Mouse (Mus musculus): Measurements from ENCODE around the gene Gtpbp4. TPM values are rescaled to one million over a fixed set of nuclear protein-coding genes. Genes with fewer than 3 reads are reported as not detected.
"Not testable (repeated sequence)": the region's sequence is repeated elsewhere in the genome, so short reads cannot be mapped to it uniquely, and the experiment has no call there.

Gtpbp4 gene
- polyA plus RNA-seq, 1 experiment: 172 TPM

- H3K4me1 ChIP-seq (ENCODE audit: control insufficient read depth, insufficient read depth, low read length): no peaks in the 10 kb centered on the region
- H3K27ac ChIP-seq (ENCODE audit: insufficient read depth, low read length): peak overlapping the region; percentile 24; the same call in 1 of the 2 replicates
- TF ChIP-seq POLR2A (IDR thresholded peaks at IDR 0.05; ENCODE audit: insufficient read depth, low read length) (no peak), EP300 (IDR thresholded peaks at IDR 0.05; ENCODE audit: insufficient read depth, low read depth, low read length) (no peak), CTCF (IDR thresholded peaks at IDR 0.05; ENCODE audit: low read depth, low read length) (no peak)
- peak overlapping the region; percentile 89 for H3K9ac ChIP-seq (ENCODE audit: low read depth, poor library complexity, severe bottlenecking)
- H3K4me3 ChIP-seq (ENCODE audit: low read depth, low read length): peak overlapping the region; percentile 95
- H3K27me3 ChIP-seq (ENCODE audit: control insufficient read depth, insufficient read depth, low read length, poor library complexity, severe bottlenecking): no peaks in the 10 kb centered on the region
- H3K36me3 ChIP-seq (ENCODE audit: control insufficient read depth, insufficient read depth, low read length, poor library complexity, severe bottlenecking): peaks cover 20% of the 10 kb centered on the region
- H3K9me3 ChIP-seq (replicated peaks; ENCODE audit: control insufficient read depth, insufficient read depth, low read length, poor library complexity, severe bottlenecking): no peaks in the 10 kb centered on the region
These were observed 509 bp downstream of the Gtpbp4 start for GRCm38 (mm10) chr13:8995159-8995989.

- H3K27me3 ChIP-seq (ENCODE audit: control insufficient read depth, insufficient read depth, low read length, poor library complexity, severe bottlenecking): no peaks in the 10 kb centered on the region
- TF ChIP-seq EP300 (IDR thresholded peaks at IDR 0.05; ENCODE audit: insufficient read depth, low read depth, low read length) (no peak), CTCF (IDR thresholded peaks at IDR 0.05; ENCODE audit: low read depth, low read length) (no peak), POLR2A (IDR thresholded peaks at IDR 0.05; ENCODE audit: insufficient read depth, low read length) (no peak)
- no peak overlapping the region for H3K4me3 ChIP-seq (ENCODE audit: low read depth, low read length)
- no peak overlapping the region for H3K27ac ChIP-seq (ENCODE audit: insufficient read depth, low read length)
- peaks cover 44% of the 10 kb centered on the region for H3K36me3 ChIP-seq (ENCODE audit: control insufficient read depth, insufficient read depth, low read length, poor library complexity, severe bottlenecking)
- no peaks in the 10 kb centered on the region for H3K9me3 ChIP-seq (replicated peaks; ENCODE audit: control insufficient read depth, insufficient read depth, low read length, poor library complexity, severe bottlenecking)
- H3K4me1 ChIP-seq (ENCODE audit: control insufficient read depth, insufficient read depth, low read length): no peaks in the 10 kb centered on the region
- no peak overlapping the region for H3K9ac ChIP-seq (ENCODE audit: low read depth, poor library complexity, severe bottlenecking)
These were observed 3.7 kb downstream of the Gtpbp4 start for GRCm38 (mm10) chr13:8992231-8992630.

GRCm38 (mm10) chr13:8972972-8973371 is 22.9 kb downstream of the Gtpbp4 start:
- TF ChIP-seq EP300 (IDR thresholded peaks at IDR 0.05; ENCODE audit: insufficient read depth, low read depth, low read length) (no peak), POLR2A (IDR thresholded peaks at IDR 0.05; ENCODE audit: insufficient read depth, low read length) (no peak), CTCF (IDR thresholded peaks at IDR 0.05; ENCODE audit: low read depth, low read length) (no peak)

GRCm38 (mm10) chr13:8972369-8972768 is 23.5 kb downstream of the Gtpbp4 start:
- H3K27ac ChIP-seq (ENCODE audit: insufficient read depth, low read length): no peak overlapping the region
- TF ChIP-seq POLR2A (IDR thresholded peaks at IDR 0.05; ENCODE audit: insufficient read depth, low read length) (no peak), EP300 (IDR thresholded peaks at IDR 0.05; ENCODE audit: insufficient read depth, low read depth, low read length) (no peak), CTCF (IDR thresholded peaks at IDR 0.05; ENCODE audit: low read depth, low read length) (no peak)
- H3K36me3 ChIP-seq (ENCODE audit: control insufficient read depth, insufficient read depth, low read length, poor library complexity, severe bottlenecking): peaks cover 86% of the 10 kb centered on the region
- H3K4me1 ChIP-seq (ENCODE audit: control insufficient read depth, insufficient read depth, low read length): no peaks in the 10 kb centered on the region
- no peak overlapping the region for H3K9ac ChIP-seq (ENCODE audit: low read depth, poor library complexity, severe bottlenecking)
- no peaks in the 10 kb centered on the region for H3K27me3 ChIP-seq (ENCODE audit: control insufficient read depth, insufficient read depth, low read length, poor library complexity, severe bottlenecking)
- peaks cover 8% of the 10 kb centered on the region for H3K9me3 ChIP-seq (replicated peaks; ENCODE audit: control insufficient read depth, insufficient read depth, low read length, poor library complexity, severe bottlenecking)
- H3K4me3 ChIP-seq (ENCODE audit: low read depth, low read length): no peak overlapping the region

More at GRCm38 (mm10) chr13:8972972-8973371, 22.9 kb downstream of the Gtpbp4 start:
- Histone ChIP-seq H3K9me3 (replicated peaks; ENCODE audit: control insufficient read depth, insufficient read depth, low read length, poor library complexity, severe bottlenecking) (peaks cover 2% of the 10 kb centered on the region), H3K9ac (ENCODE audit: low read depth, poor library complexity, severe bottlenecking) (no peak overlapping the region), H3K27me3 (ENCODE audit: control insufficient read depth, insufficient read depth, low read length, poor library complexity, severe bottlenecking) (no peaks in the 10 kb centered on the region), H3K27ac (ENCODE audit: insufficient read depth, low read length) (no peak overlapping the region), H3K4me3 (ENCODE audit: low read depth, low read length) (no peak overlapping the region), H3K36me3 (ENCODE audit: control insufficient read depth, insufficient read depth, low read length, poor library complexity, severe bottlenecking) (peaks cover 88% of the 10 kb centered on the region), H3K4me1 (ENCODE audit: control insufficient read depth, insufficient read depth, low read length) (no peaks in the 10 kb centered on the region)

- Histone ChIP-seq H3K27me3 (ENCODE audit: control insufficient read depth, insufficient read depth, low read length, poor library complexity, severe bottlenecking) (no peaks in the 10 kb centered on the region), H3K9me3 (replicated peaks; ENCODE audit: control insufficient read depth, insufficient read depth, low read length, poor library complexity, severe bottlenecking) (peaks cover 19% of the 10 kb centered on the region), H3K27ac (ENCODE audit: insufficient read depth, low read length) (no peak overlapping the region), H3K36me3 (ENCODE audit: control insufficient read depth, insufficient read depth, low read length, poor library complexity, severe bottlenecking) (peaks cover 41% of the 10 kb centered on the region), H3K4me1 (ENCODE audit: control insufficient read depth, insufficient read depth, low read length) (no peaks in the 10 kb centered on the region), H3K9ac (ENCODE audit: low read depth, poor library complexity, severe bottlenecking) (no peak overlapping the region), H3K4me3 (ENCODE audit: low read depth, low read length) (no peak overlapping the region)
- no peak for TF ChIP-seq CTCF (IDR thresholded peaks at IDR 0.05; ENCODE audit: low read depth, low read length)
- TF ChIP-seq EP300 (IDR thresholded peaks at IDR 0.05; ENCODE audit: insufficient read depth, low read depth, low read length): no peak
- no peak for TF ChIP-seq POLR2A (IDR thresholded peaks at IDR 0.05; ENCODE audit: insufficient read depth, low read length)
These were observed 28.1 kb downstream of the Gtpbp4 start for GRCm38 (mm10) chr13:8967742-8968141.

GRCm38 (mm10) chr13:8965224-8965623 is 30.7 kb downstream of the Gtpbp4 start:
- no peak overlapping the region for H3K27ac ChIP-seq (ENCODE audit: insufficient read depth, low read length)
- TF ChIP-seq POLR2A (IDR thresholded peaks at IDR 0.05; ENCODE audit: insufficient read depth, low read length): no peak
- TF ChIP-seq CTCF (IDR thresholded peaks at IDR 0.05; ENCODE audit: low read depth, low read length): no peak
- no peak for TF ChIP-seq EP300 (IDR thresholded peaks at IDR 0.05; ENCODE audit: insufficient read depth, low read depth, low read length)
- no peaks in the 10 kb centered on the region for H3K27me3 ChIP-seq (ENCODE audit: control insufficient read depth, insufficient read depth, low read length, poor library complexity, severe bottlenecking)

GRCm38 (mm10) chr13:8962266-8962665 is 33.6 kb downstream of the Gtpbp4 start:
- H3K9ac ChIP-seq (ENCODE audit: low read depth, poor library complexity, severe bottlenecking); H3K36me3 ChIP-seq (ENCODE audit: control insufficient read depth, insufficient read depth, low read length, poor library complexity, severe bottlenecking); H3K27ac ChIP-seq (ENCODE audit: insufficient read depth, low read length); H3K27me3 ChIP-seq (ENCODE audit: control insufficient read depth, insufficient read depth, low read length, poor library complexity, severe bottlenecking); H3K4me1 ChIP-seq (ENCODE audit: control insufficient read depth, insufficient read depth, low read length); H3K4me3 ChIP-seq (ENCODE audit: low read depth, low read length): not testable (repeated sequence)
- H3K9me3 ChIP-seq (replicated peaks; ENCODE audit: control insufficient read depth, insufficient read depth, low read length, poor library complexity, severe bottlenecking): peaks cover 11% of the 10 kb centered on the region

More at GRCm38 (mm10) chr13:8965224-8965623, 30.7 kb downstream of the Gtpbp4 start:
- no peaks in the 10 kb centered on the region for H3K4me1 ChIP-seq (ENCODE audit: control insufficient read depth, insufficient read depth, low read length)
- H3K4me3 ChIP-seq (ENCODE audit: low read depth, low read length): no peak overlapping the region
- peaks cover 19% of the 10 kb centered on the region for H3K9me3 ChIP-seq (replicated peaks; ENCODE audit: control insufficient read depth, insufficient read depth, low read length, poor library complexity, severe bottlenecking)
- no peak overlapping the region for H3K9ac ChIP-seq (ENCODE audit: low read depth, poor library complexity, severe bottlenecking)
- peaks cover 24% of the 10 kb centered on the region for H3K36me3 ChIP-seq (ENCODE audit: control insufficient read depth, insufficient read depth, low read length, poor library complexity, severe bottlenecking)

- not testable (repeated sequence) for H3K27ac ChIP-seq (ENCODE audit: insufficient read depth, low read length); H3K36me3 ChIP-seq (ENCODE audit: control insufficient read depth, insufficient read depth, low read length, poor library complexity, severe bottlenecking); H3K4me1 ChIP-seq (ENCODE audit: control insufficient read depth, insufficient read depth, low read length); H3K27me3 ChIP-seq (ENCODE audit: control insufficient read depth, insufficient read depth, low read length, poor library complexity, severe bottlenecking); H3K9ac ChIP-seq (ENCODE audit: low read depth, poor library complexity, severe bottlenecking); H3K4me3 ChIP-seq (ENCODE audit: low read depth, low read length)
- H3K9me3 ChIP-seq (replicated peaks; ENCODE audit: control insufficient read depth, insufficient read depth, low read length, poor library complexity, severe bottlenecking): peaks cover 11% of the 10 kb centered on the region
These were observed 34.6 kb downstream of the Gtpbp4 start for GRCm38 (mm10) chr13:8961128-8961888.
